Mouse (Mus musculus) spleen, adult 2 months (tissue): ENCODE data around the gene Cgrrf1.

Source experiments
- CTCF ChIP-seq: fragments of 200-500 bp; IDR thresholded peaks from 2 replicates; pipeline ENCODE4 v1.5.1; 2011; ENCODE audit warnings: mild to moderate bottlenecking, inconsistent platforms; ENCODE audit not compliant: insufficient read depth, insufficient read length, insufficient replicate concordance; ENCODE audit errors: extremely low read depth
- POLR2A ChIP-seq: fragments of 200-500 bp; IDR thresholded peaks from 2 replicates; pipeline ENCODE4 v1.6.1; 2011; ENCODE audit warnings: low read depth, low read length, inconsistent platforms

GRCm38 (mm10) chr14:46785247-46785646 is 46.7 kb upstream of the Cgrrf1 start:
- TF ChIP-seq CTCF (no peak), POLR2A (no peak)
